Mouse (Mus musculus) liver, adult 2 months (tissue): ENCODE data around the gene Arhgef39.

Experiments
- CTCF ChIP-seq: fragments of 200-500 bp; IDR thresholded peaks from 2 replicates; pipeline ENCODE4 v1.5.1; 2011; ENCODE audit warnings: low read depth, low read length, control low read depth
- POLR2A ChIP-seq: fragments of 200-500 bp; IDR thresholded peaks from 2 replicates; pipeline ENCODE4 v1.6.1; 2011; ENCODE audit warnings: low read length, control low read depth; ENCODE audit not compliant: insufficient read depth; ENCODE audit errors: extremely low read depth

DNA sequence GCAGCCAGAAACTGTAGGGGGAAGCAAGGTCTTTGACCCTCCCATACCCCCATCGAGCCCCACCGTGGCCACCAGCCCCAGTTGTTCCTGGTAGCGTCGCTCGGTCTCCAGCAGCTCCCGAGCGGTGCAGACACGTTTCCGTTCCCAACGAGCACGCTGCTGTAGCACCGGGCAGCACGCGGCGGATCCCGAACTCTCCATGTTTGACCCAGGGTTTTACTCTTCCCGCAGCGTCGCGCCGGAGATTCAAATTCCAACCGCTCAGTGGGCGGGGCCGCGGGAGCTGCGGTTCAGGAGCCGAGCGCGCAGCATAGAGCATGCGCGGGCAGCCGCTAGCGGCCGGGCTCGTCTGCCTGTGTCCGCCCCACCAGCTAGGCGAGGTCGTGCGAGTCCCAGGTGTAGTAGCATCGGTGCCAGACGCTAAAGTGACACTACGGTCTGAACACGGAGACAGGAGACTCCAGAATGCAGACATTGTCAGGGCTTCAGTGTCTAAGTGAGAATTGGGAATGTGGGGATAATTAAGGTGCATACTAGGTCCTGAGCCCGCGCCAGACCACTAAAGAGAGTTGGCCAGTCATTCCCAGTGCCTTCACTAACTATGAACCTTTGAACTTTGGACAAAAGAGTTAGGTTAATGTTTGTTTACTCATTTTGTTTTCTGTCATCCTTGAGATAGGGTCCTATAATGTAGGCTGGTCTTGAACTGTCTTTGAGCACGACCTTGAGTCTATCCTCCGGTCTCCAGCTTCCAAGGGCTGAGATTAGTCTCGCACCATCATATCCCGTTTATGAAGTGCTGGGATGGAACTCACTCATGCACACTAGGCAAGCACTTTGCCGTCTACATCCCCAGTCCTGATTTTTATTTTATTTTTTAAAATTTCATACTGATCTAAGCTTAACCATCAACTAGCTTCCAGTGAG, at the start of gene Arhgef39:
- TF ChIP-seq CTCF (no peak), POLR2A (no peak)
